Mouse (Mus musculus) MEL (cell line): Measurements from ENCODE around the gene Ccdc182.

ENCODE experiments used
- CTCF ChIP-seq, 3 experiments: IDR thresholded peaks in 2 of 3; conservative IDR thresholded peaks in 1 of 3; 2 replicates each; pipeline ENCODE4 v1.5.1; 2011 to 2012; ENCODE audit warnings: low read length in 3 of 3, low read depth in 2 of 3, mild to moderate bottlenecking in 2 of 3, improper control_type of control experiment in 1 of 3, inconsistent platforms in 1 of 3, mixed read lengths in 1 of 3, moderate library complexity in 1 of 3; ENCODE audit not compliant: control insufficient read depth in 1 of 3, insufficient read depth in 1 of 3, poor library complexity in 1 of 3, severe bottlenecking in 1 of 3
- EP300 ChIP-seq, 2 experiments: IDR thresholded peaks; 2 replicates each; pipeline ENCODE4 v1.6.1; 2011; ENCODE audit warnings: improper control_type of control experiment in 2 of 2, low read length in 2 of 2, low read depth in 1 of 2, mild to moderate bottlenecking in 1 of 2
- GABPA ChIP-seq: IDR thresholded peaks from 2 replicates; pipeline ENCODE4 v1.6.1; 2012; ENCODE audit warnings: low read depth, mild to moderate bottlenecking, inconsistent platforms, low read length, improper control_type of control experiment, moderate library complexity
- HCFC1 ChIP-seq: IDR thresholded peaks from 2 replicates; pipeline ENCODE4 v1.6.1; 2012; ENCODE audit warnings: low read depth, mild to moderate bottlenecking, inconsistent platforms, low read length, improper control_type of control experiment, moderate library complexity
- KAT2A ChIP-seq: conservative IDR thresholded peaks from 2 replicates; pipeline ENCODE4 v1.6.1; 2012; ENCODE audit warnings: low read depth, low read length, improper control_type of control experiment, inconsistent platforms
- MAX ChIP-seq: IDR thresholded peaks from 2 replicates; pipeline ENCODE4 v1.6.1; 2011; ENCODE audit warnings: low read length, improper control_type of control experiment
- POLR2A ChIP-seq, 2 experiments: IDR thresholded peaks; 2 replicates each; pipeline ENCODE4 v1.6.1; 2011 to 2012; ENCODE audit warnings: low read length in 2 of 2, mild to moderate bottlenecking in 2 of 2, control low read depth in 1 of 2, improper control_type of control experiment in 1 of 2, low read depth in 1 of 2, moderate library complexity in 1 of 2; ENCODE audit not compliant: control insufficient read depth in 1 of 2, insufficient read depth in 1 of 2, poor library complexity in 1 of 2
- POLR2AphosphoS2 ChIP-seq: IDR thresholded peaks from 2 replicates; pipeline ENCODE4 v1.6.1; 2011; ENCODE audit warnings: low read length, improper control_type of control experiment
- POLR2AphosphoS5 ChIP-seq: IDR thresholded peaks from 2 replicates; pipeline ENCODE4 v1.6.1; 2012; ENCODE audit warnings: low read depth, borderline replicate concordance, mild to moderate bottlenecking, inconsistent platforms, low read length, moderate library complexity, mixed read lengths
- RAD21 ChIP-seq: IDR thresholded peaks from 2 replicates; pipeline ENCODE4 v1.6.1; 2011; ENCODE audit warnings: mild to moderate bottlenecking, low read depth, low read length, improper control_type of control experiment
- SIN3A ChIP-seq: IDR thresholded peaks from 2 replicates; pipeline ENCODE4 v1.6.1; 2012; ENCODE audit warnings: low read length, improper control_type of control experiment, inconsistent platforms

DNA sequence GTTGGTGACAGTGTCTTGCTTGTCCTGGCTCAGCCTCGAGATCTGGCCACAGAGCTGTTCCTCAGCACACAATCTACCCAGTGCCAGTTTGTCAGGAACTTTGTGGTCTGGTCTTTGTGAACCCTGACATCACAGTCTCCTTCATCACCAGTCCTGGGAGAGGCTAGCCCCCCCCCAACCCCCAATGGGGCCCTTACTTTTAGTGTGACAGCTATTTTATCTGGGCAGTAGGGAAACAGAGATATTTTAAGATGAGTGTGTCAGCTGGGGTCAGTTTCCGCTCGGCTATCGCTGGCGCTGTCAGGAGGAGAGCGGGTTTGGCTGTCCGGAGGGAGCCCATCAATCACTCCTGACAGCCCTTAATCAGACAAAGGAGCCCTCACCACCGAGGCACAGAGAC is 19.7 kb downstream of the Ccdc182 start:
- TF ChIP-seq MAX (no peak), POLR2AphosphoS5 (no peak), CTCF (IDR thresholded peaks at IDR 0.05 in 2 of 3, conservative IDR thresholded peaks at IDR 0.05 in 1 of 3; ENCODE audit: control insufficient read depth in 1 of 3, insufficient read depth in 1 of 3, low read depth in 2 of 3, low read length in 3 of 3, poor library complexity in 1 of 3, severe bottlenecking in 1 of 3) (no peak), KAT2A (no peak), POLR2AphosphoS2 (no peak), POLR2A (IDR thresholded peaks at IDR 0.05; ENCODE audit: control insufficient read depth in 1 of 2, insufficient read depth in 1 of 2, low read depth in 1 of 2, low read length in 2 of 2, poor library complexity in 1 of 2) (no peak), GABPA (no peak), EP300 (IDR thresholded peaks at IDR 0.05; ENCODE audit: low read depth in 1 of 2, low read length in 2 of 2) (no peak), RAD21 (no peak), HCFC1 (no peak), SIN3A (no peak)
